Mouse (Mus musculus): ENCODE results near the gene Ankzf1. TPM values are rescaled to one million over a fixed set of nuclear protein-coding genes. Genes with fewer than 3 reads are reported as not detected.
A peak's percentile ranks its signal among the peaks of the same experiment; 100 is the strongest.
"Not testable (repeated sequence)": the region's sequence is repeated elsewhere in the genome, so short reads cannot be mapped to it uniquely, and the experiment has no call there.

Gene Ankzf1
- total RNA-seq, 2 experiments from 2014 or later: 21.9 to 27.8 TPM

DNA sequence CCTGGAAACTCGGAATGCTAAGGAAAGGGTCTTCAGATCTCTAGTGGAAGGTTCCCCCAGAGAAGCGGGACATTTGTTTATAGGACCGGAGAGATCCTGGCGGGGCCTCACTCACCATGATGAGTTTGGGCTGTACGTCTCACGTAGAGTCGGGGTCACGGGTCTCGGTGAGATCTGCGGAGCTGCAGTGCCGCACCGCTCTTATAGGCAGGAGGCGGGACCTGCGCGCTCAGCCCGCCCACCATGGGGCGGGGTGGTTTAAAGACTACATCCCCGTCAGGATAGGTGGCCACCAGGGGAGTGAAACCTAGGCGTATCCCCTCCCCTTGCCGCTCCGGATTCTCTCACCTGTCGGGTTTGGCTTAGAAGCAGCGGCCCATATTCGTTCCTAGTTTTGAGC is 27.1 kb downstream of the Ankzf1 start:
- intact Hi-C loops (cut with DNase I): loop anchor here (1.0 kb wide), 1 partner anchor 17 kb away; the partner anchor contains the start of gene Dnajb2

DNA sequence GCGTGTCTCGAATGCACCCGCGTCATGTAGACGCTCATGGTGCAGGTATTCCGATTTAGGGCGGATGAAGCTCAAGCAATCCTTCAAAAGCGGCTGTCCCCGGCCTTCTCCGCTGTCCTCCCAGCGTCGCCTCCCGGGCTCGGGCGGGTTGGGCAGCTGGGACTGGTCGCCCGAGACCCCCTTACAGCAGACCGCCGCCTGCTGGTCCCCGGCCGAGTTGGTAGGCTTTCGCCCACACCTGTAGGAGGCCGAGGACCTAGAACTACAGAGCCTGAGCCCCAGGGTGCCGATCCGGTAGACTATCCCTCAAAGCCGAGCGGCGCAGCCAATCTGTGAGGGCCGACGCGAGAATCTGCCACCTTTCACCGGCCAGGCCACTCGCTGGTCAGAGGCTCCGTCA is 27.6 kb downstream of the Ankzf1 start, which contains the start of gene Tuba4a:
Gene Tuba4a (minus strand): TSS at position 335 of the 400 bp plus-strand sequence.
- no peak for DNase-seq (ENCODE audit: low spot score in 2 of 2)
- intact Hi-C loops (cut with DNase I): loop anchor here (1.0 kb wide), 1 partner anchor 17 kb away; the partner anchor contains the start of gene Dnajb2

More for the DNA sequence above, 27.1 kb downstream of the Ankzf1 start:
- DNase-seq (ENCODE audit: low spot score in 2 of 2): peak; percentile 90 to 96

GRCm38 (mm10) chr1:75221538-75221937 is 29.6 kb downstream of the Ankzf1 start:
- no peak for DNase-seq (ENCODE audit: low spot score in 2 of 2)
- intact Hi-C loops (cut with DNase I): no loop called here

GRCm38 (mm10) chr1:75222926-75223325 is 31.0 kb downstream of the Ankzf1 start:
- intact Hi-C loops (cut with DNase I): no loop called here
- DNase-seq (ENCODE audit: low spot score in 2 of 2): no peak

- DNase-seq (ENCODE audit: low spot score in 2 of 2): no peak
- intact Hi-C loops (cut with DNase I): no loop called here
Observed at GRCm38 (mm10) chr1:75223532-75223931, 31.6 kb downstream of the Ankzf1 start.

GRCm38 (mm10) chr1:75225473-75225872 is 33.5 kb downstream of the Ankzf1 start:
- no peak for DNase-seq (ENCODE audit: low spot score in 2 of 2)
- intact Hi-C loops (cut with DNase I): no loop called here

- no peak for DNase-seq (ENCODE audit: low spot score in 2 of 2)
- intact Hi-C loops (cut with DNase I): no loop called here
Observed at GRCm38 (mm10) chr1:75226138-75226537, 34.2 kb downstream of the Ankzf1 start.

GRCm38 (mm10) chr1:75227653-75228052 is 35.7 kb downstream of the Ankzf1 start:
- no peak for DNase-seq (ENCODE audit: low spot score in 2 of 2)
- intact Hi-C loops (cut with DNase I): no loop called here

- intact Hi-C loops (cut with DNase I): no loop called here
Observed at GRCm38 (mm10) chr1:75229158-75229557, 37.2 kb downstream of the Ankzf1 start.

GRCm38 (mm10) chr1:75230335-75230994 is 38.5 kb downstream of the Ankzf1 start:
- intact Hi-C loops (cut with DNase I): no loop called here
- no peak for DNase-seq (ENCODE audit: low spot score in 2 of 2)

More at GRCm38 (mm10) chr1:75229158-75229557, 37.2 kb downstream of the Ankzf1 start:
- no peak for DNase-seq (ENCODE audit: low spot score in 2 of 2)

DNA sequence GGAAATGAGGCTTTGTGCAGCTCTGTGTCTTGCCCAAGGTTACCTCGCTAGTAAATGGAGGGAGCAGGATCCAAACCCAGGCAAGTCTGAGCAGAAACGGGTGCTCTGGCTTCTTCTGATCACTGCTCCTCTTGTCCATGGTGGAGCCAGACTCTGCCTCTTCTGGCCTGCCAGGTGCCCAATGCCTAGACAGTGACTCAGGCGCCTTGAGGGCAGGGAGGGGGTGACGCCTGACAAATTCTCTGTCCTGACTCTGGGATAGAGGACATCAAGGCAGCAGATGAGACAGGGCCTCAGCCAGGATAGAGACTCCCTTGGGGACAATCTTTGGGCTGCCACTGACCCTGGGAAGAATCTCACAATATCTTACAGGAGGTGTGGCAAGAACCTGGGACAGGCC is 39.3 kb downstream of the Ankzf1 start:
- intact Hi-C loops (cut with DNase I): no loop called here
- DNase-seq (ENCODE audit: low spot score in 2 of 2): no peak

GRCm38 (mm10) chr1:75231664-75232152 is 39.8 kb downstream of the Ankzf1 start, which contains the start of gene A630095N17Rik:
TSS of gene A630095N17Rik (minus strand) at chr1:75232102.
- intact Hi-C loops (cut with DNase I): no loop called here

DNA sequence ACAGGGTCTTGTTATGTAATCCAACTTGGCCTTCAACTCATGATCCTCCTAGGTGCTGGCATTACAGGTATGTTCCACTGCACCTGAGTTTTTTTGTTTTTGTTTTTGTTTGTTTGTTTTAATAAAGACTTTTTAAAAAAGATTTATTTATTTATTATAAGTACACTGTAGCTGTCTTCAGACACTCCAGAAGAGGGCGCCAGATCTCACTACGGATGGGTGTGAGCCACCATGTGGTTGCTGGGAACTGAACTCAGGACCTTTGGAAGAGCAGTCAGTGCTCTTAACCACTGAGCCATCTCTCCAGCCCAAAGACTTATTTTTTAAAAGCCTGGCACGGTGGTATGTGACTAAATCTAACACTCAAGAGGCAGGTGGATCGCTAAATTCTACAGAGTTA is 40.5 kb downstream of the Ankzf1 start:
- DNase-seq (ENCODE audit: low spot score in 2 of 2); intact Hi-C loops (cut with DNase I): not testable (repeated sequence)

More at GRCm38 (mm10) chr1:75231664-75232152, 39.8 kb downstream of the Ankzf1 start, which contains the start of gene A630095N17Rik:
- DNase-seq (ENCODE audit: low spot score in 2 of 2): no peak

DNA sequence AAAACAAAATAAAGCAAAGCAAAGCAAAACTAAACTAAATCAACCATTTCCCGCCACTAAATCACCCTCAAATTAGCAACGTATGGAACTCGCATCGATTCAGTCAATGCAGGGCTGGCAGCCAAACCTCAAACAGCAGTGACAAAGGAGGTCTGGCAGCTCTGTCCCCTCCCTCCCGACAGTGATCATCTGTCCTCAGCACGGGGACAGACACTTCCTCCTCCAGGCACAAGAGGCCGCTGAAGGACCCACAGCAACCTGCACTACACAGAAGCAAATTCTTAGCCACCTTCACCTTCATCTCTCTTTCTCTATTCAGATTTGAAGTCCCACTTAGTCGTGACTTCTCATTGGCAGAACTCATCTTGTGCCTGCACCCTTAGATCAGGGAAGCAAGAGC is 42.7 kb downstream of the Ankzf1 start:
- intact Hi-C loops (cut with DNase I): no loop called here
- peak; percentile 72 to 85 for DNase-seq (ENCODE audit: low spot score in 2 of 2)

- DNase-seq (ENCODE audit: low spot score in 2 of 2): peak; percentile 81 to 91
- intact Hi-C loops (cut with DNase I): loop anchor here (1.0 to 2.0 kb wide), 2 partner anchors 17 to 26 kb away; partner anchors contain the start of genes Glb1l, Stk16 and Tuba4a
Observed at GRCm38 (mm10) chr1:75236117-75237050, 44.4 kb downstream of the Ankzf1 start, which contains the start of gene Dnajb2. TSS of gene Dnajb2 (plus strand) at chr1:75236406.

- peak in 1 of 2 experiments; percentile 72 for DNase-seq (ENCODE audit: low spot score in 2 of 2)
Observed at GRCm38 (mm10) chr1:75239591-75239990, 47.6 kb downstream of the Ankzf1 start.

GRCm38 (mm10) chr1:75243411-75243810 is 51.5 kb downstream of the Ankzf1 start:
- intact Hi-C loops (cut with DNase I): no loop called here
- DNase-seq (ENCODE audit: low spot score in 2 of 2): no peak

More at GRCm38 (mm10) chr1:75239591-75239990, 47.6 kb downstream of the Ankzf1 start:
- intact Hi-C loops (cut with DNase I): no loop called here

DNA sequence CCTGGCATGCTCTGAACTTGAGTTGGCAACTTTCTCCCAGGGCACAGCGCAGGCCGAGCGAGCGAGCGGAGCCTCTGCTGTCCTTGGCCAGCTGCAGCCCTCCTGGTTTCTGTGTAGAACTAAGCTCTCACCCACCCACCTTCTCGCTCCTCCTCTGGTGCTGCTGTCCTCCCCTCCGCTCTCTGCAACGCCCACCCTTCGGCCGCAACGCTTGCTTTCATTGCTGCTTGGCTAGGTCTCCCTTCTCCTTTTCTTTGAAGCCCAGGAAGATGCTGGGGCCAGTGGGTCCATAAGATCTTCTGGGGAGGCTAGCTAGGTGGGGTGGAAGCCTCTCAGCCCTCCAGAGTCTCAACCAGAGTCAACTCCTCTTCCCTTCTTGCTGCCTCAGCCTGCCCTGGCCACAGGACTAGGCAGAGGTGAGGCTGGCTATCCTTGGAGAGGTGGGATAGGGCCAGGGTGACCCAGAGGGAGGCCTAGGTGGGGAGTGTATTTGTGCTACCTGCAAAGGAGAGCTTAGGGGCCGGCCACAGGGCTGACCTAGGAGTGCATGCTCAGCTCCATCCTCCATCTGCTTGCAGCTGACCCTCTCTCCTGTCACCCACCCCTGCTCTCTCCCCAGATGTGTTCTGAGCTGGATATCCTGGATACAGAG is 52.4 kb downstream of the Ankzf1 start:
- intact Hi-C loops (cut with DNase I): no loop called here
- DNase-seq (ENCODE audit: low spot score in 2 of 2): peak in 1 of 2 experiments; percentile 55

- peak; percentile 73 to 86 for DNase-seq (ENCODE audit: low spot score in 2 of 2)
- intact Hi-C loops (cut with DNase I): no loop called here
Observed at GRCm38 (mm10) chr1:75244836-75245235, 52.9 kb downstream of the Ankzf1 start.

All from left cerebral cortex, postnatal 25 days (tissue).